Mouse (Mus musculus): ENCODE data around the gene Gsc2.

Gsc2 gene

DNA sequence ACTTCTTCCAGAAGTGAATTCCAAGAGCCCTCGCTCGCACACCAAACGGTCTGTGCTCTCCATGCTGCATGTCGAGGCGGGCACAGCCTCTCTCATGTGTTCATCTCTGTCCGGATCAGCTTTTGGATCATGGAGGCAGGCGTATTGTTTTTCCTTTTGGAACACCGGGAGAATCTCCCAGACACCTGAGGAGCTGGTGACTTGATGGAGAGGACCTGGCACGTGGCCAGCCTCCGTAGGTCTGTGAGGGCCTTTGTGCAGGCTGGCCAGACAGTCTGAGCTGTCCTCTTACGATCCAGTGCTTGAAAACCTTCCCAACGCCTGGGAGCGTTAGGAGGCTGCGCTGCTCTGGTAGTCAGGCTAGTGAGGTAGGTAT, 7.3 kb upstream of the Gsc2 start:
- DNase-seq = peak; percentile 48

DNA sequence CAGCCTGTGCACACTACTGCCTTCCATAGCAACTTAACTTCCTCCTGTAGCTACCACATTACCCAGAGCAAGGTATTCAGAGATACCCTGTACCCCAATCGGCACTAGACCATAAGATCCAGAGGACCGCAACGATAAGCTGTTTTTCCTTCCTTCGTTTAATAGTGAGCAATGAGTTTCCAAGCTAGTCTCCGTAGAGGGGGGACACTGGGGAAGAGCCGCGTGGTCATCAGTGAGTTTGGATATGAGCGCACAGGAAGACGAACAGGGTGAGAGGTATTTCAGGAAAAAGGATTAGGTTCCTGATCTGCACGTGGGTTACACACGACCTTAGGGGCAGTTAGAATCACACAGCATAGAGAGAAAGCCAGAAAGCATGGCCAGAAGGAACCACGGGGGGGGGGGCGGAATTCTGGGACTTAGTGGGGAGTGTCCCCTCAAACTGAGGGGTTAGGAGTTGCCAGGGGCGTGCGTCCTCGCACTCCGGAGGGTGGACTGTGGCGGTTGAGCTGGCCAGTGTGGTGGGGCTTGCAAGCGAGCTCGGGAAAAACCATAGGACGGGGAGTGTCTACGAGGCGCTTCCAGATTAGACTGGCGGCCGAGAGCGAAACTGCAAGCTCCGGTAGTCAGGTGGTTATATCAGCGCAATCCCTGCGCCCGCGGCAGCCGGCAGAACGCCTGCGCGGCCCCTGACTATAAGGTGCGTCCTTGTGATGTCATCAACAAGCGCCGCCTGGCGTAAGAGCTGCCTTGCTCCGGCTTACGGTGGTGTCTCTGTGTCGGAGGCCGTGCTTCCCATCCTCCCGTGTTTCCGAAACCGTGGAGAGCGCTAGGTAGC, 6.7 kb upstream of the Gsc2 start:
- peak; percentile 98 for DNase-seq

DNA sequence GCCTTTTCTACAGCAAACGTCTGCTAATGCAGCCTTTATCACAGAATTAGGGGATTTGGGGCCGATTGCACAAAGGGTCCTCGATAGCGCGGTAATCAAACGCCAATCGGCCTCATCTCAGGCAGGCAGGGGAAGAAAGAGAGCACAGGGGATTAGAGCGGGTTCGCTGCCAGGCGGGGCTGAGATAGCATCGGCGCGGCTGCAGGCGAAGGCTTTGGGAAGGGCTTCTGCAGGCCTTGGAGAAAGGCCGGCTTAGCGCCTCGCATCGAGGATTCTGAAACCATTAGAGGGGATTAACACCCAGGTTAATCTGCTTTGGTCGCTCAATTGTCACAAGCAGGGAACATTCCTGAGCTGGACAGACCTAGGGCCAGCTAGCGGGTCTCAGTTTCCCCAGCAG, 5.7 kb upstream of the Gsc2 start:
- no peak for DNase-seq

DNA sequence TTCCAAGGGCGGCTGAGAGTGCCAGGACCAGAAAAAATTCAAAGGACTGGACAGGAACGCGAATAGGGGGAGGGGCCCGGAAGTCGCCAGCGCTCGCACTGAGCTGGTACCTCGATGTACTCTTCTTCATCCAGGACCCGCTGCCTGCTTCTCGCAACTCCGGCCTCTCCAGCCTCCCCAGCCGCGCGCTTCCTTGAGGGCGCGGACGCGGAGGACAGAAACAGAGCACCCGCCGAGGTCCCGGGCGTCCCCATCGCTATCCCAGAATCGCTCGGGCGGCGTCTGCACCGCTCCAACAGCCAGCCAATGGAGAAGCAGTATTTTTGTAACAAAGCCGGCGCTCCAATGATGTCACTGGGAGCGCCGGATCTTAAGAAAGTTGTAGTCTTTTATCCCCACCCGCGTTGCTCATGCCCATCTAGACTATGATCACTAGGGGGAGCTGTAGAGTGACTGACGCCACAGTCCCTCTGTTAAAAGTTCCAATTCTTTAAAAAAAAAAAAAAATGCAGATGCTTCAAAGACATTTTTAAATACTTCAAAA, 3.7 kb downstream of the Gsc2 start, which contains the start of gene Ess2:
Ess2 (minus strand) TSS at position 297 of the 544 bp plus-strand sequence.
- peak; percentile 83 for DNase-seq

DNA sequence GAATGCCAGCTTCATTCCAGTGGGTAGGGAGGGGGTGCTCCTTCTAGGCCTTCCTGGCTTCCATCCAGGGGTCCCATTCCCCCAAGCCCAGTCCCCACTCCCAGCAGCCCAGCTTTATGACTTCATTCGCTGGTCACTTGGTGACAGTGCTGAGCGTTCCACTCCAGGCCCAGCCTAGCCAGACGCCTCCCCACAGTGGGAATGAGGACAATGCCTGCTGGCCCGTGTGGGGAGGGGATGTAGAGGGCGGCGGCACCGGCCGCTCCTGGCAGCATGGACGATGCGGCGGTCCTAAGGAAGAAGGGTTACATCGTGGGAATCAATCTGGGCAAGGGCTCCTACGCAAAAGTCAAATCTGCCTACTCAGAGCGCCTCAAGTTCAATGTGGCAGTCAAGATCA, 16.4 kb downstream of the Gsc2 start, which contains the start of the genes Dgcr2 and Tssk2:
Dgcr2 (minus strand) TSS at position 101 of the 400 bp plus-strand sequence.
Tssk2 (plus strand) TSS at position 176 of the 400 bp plus-strand sequence.
- no peak for DNase-seq

DNA sequence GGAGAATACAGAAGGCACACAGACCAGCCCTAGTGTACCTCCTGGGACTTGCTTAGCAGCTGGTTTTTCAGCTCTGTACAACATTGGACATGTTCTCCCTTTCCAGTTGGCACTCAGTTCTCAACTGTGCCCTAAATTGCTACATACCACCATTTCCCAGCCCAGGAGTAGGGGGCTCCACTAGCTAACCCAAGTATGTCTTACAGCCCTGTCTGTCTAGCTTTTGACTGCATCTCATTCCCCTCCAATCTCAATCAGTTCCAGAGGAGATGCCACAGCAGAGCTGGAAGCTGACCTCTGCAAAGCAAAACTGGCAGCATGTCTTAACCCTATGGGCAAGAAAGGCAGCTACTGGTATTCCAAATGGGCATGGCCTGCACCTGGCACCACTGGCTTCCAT, 18.8 kb downstream of the Gsc2 start:
- DNase-seq = no peak

DNA sequence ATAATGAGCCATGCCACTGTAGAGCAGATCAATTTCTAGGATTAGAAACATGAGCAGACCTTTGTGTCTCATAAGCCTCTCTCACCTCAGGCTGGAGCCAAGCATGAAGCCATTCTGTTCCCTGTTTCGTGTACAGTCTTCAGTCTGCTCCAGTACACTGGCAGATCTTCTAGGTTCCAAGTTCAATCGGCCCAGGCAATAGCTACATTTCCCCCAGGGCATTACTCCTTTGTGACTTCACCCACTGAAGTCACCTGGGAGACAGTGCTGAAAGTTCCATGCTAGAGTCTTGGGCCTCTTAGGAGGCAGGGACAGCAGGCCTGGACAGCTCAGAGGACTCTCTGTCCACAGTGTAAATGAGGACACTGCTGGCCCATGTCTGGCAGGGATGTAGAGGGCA, 20.9 kb downstream of the Gsc2 start, which contains the start of gene Tssk1:
Tssk1 (plus strand) TSS at position 301 of the 400 bp plus-strand sequence.
- no peak for DNase-seq

DNA sequence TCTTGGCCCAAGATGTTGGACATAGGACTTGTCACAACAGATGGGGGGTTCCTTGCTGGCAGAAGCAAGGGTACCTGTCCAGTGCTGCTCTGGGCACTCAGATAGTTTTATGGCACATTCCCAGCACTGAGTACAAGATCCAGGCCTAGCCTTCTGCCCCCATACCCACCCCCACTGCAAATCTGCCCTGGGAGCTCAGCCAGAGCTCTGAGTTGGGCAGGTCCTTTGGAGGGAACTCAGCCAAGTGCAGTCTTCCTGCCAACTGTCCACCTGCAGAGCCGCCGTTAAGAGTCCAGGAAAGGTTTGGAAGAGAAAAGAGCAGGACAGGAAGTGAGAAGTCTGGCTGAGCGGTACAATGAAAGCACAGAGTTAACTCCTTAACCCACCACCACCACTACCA, 22.3 kb downstream of the Gsc2 start:
- DNase-seq = no peak

DNA sequence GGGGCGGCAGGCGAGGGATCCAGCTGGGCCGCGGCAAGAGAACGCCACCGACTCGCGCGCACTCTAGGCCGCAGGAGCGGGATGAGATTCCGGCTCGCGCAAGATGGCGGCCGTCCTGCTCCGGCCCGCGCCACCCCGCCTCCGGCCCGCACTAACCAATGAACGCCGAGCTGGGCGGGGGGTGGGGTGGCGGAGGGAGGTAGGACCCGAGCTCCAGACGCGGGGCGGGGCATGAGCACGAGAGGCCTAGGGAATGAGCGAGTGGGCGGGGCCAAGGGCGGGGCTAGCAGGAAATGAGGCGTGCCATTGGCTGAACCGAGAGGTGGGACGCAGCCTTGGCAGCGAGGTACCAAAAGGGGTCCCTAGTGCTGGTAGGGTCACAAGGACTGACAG, 23.3 kb downstream of the Gsc2 start, which contains the start of gene Gm20518:
Gm20518 (minus strand) TSS at position 105 of the 393 bp plus-strand sequence.
- peak; percentile 100 for DNase-seq

DNA sequence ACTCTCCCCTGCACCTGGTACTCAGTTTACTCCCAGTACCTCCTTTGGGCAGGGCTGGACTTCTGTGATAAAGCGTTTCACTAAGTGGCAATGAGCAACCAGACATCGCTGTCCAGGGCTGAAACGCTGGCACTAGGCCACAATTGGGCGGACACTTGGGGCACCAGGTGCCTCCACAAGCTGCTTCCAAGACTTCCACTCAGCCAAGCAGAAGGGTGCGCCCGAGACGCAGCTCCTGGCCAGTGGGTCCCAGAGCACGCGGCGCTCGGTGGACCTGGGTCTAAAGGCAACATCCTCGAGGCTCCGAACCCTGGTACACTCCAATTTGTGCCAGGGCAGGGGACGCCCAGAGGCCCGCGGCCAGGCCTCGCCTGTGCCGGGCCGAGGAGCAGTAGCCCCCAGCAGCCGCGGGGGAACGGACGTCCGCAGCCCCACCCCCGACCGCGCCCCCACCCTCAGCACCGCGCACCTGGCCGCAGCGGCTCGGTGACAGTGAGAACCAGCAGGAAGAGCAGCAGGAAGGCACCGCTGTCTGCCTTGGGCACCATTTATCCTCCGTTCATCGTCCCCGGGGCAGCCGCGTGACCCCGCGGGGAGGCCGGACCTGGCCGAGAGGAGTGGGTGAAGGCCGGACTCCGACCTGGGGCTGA, 23.8 kb downstream of the Gsc2 start:
- DNase-seq = peak; percentile 67

DNA sequence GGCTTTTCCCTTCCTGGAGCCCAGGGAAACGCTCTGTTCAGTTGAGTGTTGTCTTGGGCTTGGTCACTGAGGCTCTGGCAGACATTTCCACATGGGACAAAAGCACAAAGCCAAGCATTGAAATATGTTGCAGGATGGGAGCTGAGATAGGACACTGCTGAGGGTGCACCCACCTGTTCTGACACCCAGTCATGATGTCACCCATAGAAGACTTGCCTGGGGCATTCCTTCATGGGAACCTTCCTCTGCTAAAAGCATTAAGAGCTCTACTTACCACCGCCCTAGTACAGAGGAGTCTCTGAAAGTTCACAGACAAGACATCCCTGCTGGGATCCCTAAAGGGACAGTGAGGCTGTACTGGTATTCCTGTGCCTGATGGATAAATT, 24.5 kb downstream of the Gsc2 start:
- DNase-seq = no peak

DNA sequence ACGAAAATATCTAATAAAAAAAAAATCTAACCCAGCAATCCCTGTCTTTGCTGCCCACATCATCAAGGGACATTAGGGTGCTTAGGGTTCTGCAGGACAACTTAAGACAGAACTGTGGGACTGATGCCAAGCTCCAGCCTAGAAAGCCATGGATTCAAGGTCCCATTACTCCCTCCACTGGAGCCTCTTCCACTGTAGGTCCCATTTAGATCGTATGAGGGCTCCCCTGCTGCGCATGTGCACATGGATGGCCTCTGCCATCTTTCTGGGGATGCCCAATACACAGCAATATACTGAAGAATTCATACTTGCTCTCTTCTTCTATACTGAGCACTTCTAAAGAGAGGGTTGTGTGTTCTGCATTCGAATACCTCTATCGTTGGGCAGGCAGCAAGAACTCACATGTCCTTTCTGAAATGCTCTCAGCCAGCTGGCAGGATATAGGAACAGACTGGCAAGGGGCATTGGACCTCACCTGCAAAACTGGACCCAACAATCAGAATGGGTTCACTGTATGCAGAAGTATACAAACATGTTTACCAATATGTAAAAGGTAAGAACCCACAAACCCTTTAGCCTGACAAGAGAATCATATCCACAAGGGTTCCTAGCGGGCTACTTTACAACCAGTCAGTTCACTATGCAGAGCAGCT, 25.0 kb downstream of the Gsc2 start:
- no peak for DNase-seq

DNA sequence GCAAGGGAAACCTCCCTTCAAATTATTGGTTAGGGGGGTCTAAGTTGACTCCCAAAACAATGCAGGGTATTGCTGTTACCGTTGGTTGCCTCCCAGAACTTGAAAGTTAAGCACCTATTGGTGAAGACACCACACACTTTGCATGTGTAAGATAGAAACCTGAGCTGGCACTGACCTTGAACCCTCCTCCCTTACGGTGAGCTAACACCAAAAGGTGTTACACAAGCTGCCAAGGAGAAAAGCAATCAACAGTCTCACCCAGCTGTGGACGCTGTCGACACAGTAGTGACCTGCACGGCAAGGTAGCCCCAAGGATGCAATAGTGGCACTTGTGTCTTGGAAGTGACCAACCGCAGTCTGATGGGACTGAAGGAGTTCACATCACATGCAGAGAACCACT, 30.7 kb downstream of the Gsc2 start:
- DNase-seq = no peak

DNA sequence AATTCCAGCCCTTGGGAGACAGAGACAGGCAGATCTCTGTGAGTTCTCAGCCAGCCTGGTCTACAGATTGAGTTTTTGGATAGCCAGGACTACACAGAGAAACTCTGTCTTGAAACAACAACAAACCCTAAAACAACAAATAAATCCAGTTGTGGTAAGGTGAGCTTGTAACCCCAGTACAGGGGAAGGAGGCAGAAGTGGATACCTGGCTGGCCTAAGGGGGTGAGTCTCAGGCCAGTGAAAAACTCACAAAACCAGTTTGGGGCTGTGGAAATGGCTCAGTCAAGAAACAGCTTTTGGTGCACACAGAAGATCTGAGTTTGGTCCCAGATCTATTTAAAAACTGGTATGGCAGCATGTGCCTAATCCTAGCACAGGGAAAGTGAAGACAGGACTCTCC, 32.7 kb downstream of the Gsc2 start:
- DNase-seq = no peak

DNA sequence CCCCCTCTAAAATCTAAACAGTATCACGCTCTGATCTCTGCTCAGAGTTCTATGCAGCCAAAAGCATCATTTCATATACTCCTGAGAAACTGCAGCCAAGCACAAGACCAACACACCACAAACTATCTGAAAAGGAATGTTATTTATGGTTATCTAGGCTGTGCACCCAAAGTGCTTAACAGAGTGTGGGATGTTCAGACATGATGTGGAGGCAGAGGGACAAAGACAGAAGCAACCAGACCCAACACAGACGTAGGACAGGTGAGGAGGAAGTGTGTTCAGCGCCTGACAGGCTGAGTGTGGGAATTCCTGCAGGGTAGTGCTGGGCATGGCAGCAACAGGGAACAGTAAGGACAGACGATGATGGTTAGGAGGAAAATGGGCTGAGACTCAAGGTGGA, 35.3 kb downstream of the Gsc2 start:
- DNase-seq = no peak

DNA sequence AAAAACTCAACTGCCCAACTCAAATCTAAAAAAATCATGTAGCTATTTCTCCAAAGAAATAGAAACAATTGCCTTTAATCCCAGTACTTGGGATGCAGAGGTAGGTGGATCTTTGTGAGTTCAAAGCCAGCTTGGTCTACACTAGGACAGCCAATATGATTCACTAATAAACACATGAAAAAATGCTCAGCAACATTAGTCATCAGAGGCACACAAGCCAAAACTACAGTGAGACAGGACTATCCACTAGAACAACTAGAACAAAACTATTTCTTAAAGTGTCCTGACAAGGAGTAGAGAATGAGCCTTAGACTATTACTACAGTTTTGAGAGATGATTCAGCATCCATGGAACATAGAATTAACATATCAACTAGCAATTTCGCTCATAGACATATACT, 38.8 kb downstream of the Gsc2 start:
- no peak for DNase-seq

DNA sequence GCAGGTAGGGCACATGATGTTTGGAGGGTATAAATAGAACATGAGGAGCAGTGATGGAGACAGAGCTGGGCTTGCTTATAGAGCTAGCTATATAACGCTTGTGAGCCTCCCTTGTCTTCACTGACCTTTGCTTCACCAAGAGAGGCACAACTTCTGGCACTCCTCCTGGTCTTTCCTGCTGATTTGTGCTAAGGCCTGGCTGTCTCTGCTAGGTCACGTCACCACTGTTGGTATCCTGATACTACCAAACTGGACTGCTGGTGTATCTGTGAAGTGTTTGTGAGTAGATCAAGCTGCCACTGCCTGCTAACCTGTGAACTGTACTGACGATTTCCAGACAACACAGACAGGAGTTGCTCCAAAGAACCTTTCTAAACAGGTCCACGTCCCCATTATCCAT, 39.7 kb downstream of the Gsc2 start:
- no peak for DNase-seq

DNA sequence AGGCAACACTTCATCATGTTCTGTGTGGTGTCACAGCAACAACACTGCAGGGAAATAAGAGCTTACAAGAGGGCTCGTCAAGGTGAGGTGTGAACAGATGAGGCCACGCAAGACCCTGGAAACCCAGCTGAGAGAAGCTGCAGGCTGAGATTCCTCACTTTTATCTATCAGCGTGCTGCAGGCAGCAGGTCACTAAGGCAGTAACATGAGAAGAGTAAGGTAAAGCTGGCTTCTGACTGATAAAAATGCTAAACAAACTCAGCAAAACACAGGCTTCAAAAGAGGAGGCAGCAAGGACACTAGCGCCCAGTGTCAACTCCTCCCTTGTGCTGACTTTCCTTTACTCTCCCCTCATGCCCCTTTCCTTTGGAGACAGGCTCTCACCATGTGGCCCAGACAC, 41.9 kb downstream of the Gsc2 start:
- no peak for DNase-seq

DNA sequence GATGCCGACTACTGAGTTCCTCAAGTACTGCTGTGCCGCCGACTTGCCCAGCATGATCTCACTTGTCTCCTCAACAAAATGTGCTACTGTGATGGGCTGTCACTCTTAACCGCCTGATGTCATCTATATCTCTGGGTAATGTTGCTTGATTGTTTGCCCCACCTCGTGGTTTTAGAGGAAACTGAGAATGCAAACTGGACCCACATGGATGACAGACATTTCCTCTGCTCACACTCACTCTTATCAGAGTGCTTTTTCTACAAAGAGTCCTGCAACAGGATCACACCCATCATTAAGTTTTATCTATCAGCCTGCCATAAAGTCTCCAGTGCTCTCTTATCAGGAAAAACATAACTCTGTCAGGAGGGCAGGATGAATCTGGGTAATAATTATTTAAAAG, 43.6 kb downstream of the Gsc2 start:
- DNase-seq = no peak

DNA sequence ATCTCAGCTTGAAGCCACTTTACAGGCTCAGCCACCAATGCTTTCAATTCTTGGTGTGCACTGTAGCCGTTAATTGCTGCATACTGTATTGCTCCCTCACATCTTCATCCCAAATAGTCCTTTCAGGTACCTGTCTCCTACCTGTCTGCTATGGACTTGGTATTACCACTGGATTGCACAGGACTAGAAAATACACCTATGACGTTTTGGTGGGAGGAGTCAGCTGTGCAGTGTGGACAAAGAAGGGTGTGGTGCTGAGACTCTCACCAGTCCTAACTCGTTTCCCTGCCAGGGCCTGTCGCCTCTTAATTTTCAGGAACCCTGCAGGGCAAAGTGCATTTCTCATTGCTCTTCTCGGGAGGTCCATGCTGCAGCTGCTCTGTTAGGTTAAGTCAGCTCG, 49.1 kb downstream of the Gsc2 start:
- DNase-seq = no peak

DNA sequence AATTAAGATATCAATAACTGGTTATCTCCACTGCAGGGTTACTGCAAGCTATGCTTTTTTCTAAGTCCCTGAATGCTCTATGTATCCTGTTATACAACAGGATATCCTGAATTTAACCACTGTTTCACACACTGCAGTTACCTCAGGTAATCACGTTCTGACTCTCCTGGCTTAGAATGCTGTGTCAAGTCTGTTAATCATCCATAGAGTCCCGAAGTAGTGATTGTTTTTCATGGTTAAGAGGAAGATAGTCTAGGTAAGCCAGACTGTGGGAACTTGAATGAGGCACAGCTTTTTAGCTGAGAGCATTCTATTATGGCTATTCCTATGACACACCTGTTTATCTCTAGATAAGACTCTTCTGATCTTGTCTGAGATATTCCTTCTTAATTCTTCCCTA, 49.6 kb downstream of the Gsc2 start:
- DNase-seq = no peak
